Mouse (Mus musculus) adrenal gland, adult 18-20 months (tissue): ENCODE results near the gene Ovca2. TPM values are rescaled to one million over a fixed set of nuclear protein-coding genes. Genes with fewer than 3 reads are reported as not detected.

Experiments used
- DNase-seq, 2 experiments: peaks; one replicate each; pipeline ENCODE4 v3.0.0; 2021 to 2022; ENCODE audit warnings: low spot score in 2 of 2
- total RNA-seq, 2 experiments: library from RNA; stranded (reverse); gene quantifications; 1 replicate in 1 of 2; 2 replicates in 1 of 2; pipeline ENCODE4 v1.2.3; 2021

Gene Ovca2
- total RNA-seq, 2 experiments from 2014 or later, result 15.9 to 19.8 TPM

DNA sequence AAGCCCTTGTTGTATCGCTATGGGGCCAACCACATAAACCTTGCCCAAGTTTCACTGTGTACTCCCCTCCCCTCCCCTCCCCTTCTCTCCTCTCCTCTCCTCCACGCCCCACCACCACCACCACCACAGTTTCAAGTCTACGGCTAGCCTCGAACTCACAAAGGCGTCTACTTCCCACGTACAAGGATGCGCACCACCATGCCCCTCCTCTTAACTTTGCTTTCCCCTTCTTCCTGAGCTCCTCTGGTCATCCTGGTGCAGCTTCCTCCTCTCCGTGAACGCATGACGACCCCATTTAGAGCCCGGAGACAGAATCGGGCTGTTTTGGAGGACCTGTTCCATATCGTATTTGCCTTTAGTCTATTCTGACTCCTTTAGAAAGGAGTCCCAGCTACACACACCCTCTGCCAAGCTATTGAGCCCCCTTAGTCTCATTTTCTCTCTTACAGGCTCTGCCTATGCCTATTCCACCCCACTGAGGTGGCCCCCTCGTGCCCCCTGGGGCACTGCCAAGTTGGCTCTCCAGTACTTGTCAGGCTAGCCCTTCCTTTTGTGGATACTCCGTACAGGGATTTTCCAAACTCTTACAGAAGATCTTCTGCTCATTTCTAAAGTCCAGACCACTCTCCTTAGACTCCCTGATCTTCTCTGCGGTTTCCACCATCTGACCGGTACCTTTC is 7.3 kb downstream of the Ovca2 start:
- DNase-seq, result no peak

DNA sequence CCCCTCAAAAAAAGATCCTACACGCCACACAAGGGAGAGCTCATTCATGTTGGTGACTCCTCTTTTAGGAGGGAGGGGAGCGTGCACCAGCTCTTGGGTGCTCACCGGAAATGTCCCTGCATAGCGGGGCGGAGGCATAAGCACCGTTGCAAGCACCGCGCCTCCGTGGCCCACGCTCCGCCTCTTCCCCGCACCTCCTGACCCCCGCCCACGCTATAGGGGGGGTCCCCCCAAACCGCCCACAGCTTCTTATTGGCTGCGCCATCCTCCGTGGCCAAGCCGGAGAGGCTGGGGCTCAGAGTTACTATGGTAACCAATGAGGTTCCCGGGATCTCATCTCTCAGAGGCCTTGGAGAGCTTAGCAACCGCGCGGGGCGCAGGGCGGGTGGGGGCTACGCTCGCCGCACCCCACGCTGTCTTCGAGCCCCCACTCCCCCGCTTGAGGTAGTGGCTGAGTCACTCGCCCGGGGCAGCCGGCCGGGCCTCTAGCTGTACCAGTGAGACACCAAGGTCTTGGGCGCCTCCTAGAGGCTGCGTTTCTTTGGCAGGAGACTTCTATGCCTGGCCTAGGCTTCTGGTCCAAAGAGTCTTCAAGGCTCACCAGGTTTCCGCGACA is 8.4 kb downstream of the Ovca2 start:
- DNase-seq, result peak; percentile 89 to 95

DNA sequence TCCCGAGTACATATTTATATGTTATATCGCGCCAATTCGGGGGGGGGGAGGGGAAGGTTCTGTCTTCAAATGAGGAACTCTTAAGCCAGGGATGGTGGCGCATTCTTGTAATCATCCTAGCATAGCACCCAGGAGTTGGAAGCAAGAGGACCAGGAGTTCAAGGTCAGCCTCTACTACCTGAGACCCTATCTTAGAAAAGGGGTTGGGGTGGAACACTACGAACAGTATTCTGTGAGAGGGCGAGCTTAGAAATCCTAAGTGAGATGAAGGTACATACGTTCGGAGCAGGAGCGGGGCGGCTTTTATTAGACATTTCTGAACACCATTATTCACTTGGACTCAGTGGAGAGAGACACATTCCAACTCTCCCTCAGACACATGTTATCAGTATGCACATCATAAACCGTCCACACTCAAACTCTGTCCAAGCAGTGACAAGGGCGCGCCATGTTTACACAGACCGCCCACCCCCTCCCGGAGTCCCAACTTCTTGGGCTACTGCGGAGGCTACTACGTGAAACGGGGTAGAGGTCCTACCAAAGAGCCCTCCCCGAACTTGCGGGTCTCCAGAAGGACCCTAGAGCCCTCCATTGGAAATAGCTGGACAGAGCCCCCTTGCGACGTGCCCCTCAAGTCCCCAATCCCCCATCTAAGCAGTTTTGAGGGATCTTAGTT is 9.1 kb downstream of the Ovca2 start, which contains the start of gene Hic1:
Gene Hic1, minus strand, starts transcription at position 115 of the 676 bp plus-strand sequence.
- DNase-seq, result no peak

DNA sequence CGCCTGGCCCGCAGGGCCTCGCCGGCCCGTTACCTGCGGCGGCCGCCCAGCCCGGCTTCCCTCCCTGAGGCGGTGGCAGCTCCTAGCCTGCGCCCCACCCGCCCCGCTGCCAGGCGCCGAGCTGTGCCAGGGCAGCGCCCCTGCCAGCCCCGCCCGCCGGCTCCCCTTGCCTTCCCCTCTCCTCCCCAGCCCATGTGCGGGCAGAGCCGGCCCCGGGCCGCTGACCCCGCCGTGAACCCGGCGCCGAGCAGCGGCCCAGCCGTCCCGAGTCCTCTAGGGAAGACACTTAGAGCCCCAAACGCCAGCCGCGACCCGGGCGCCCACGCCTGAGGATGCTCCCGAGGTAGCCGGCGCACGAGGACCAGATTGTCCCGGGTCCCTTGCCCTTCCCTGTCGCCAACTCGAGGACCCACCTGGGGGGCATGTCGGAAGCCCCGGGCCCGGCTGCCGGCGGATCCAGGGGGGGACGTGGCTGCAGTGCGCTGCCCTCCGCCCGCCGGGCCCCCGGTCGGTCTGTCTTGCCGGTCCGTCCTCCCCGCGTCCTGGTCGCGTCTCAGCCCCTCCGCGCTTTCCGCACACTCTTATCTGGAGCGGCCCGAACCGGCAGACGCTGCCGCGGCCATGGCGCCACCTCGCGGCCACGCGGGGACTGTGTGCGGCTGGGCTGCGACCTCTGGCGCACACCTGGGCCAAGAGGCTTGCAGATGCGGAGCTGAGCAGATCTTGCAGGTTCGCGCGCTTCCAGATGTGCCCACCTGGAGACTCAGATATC is 9.9 kb downstream of the Ovca2 start:
- peak; percentile 84 to 89 for DNase-seq

DNA sequence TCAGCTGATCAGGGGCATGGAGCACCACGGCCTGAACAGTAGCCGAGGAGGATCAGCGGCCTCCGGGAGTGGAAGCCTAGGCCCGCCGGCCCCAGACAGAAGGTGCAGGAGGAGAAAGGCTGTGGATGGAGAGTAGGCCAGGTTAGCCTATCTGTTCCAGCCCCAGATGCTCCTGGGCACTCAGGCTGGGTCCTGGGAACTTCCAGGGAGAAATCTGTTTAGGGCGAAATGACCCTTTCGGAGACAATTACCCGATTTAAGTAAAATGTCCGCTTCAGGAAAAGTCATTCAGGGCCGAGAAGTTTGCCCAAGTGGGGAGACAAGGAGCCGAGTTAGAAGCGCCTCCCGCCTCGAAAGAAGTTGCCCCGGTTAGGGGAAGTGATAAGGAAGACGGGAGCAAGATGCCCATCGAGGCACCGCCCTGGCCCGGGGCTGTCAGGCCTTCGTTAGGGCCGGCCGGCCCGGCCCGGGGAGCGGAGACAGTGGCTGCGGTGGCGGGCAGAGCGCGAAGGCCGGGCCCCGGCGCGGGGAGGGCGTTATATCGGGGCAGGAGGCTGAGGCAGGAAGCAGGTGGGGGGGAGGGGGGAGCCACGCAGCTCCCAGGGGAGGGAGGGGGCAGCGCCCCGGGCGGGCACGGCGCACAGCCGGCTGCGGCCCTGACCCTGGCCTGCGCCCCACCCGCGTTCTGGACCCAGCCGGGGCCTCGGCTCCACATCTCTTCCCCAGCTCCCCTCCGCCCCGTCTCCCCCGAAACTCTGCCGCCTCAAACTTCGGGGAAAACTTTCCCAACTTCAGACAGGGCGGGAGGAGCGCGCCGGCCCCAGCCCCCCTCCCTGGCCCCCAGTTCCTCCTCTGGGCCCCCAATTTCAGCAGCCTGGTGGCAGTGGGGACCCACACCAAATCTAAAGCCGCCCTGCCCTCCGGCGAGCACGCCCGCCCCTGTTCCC is 10.7 kb downstream of the Ovca2 start:
- DNase-seq, result no peak

DNA sequence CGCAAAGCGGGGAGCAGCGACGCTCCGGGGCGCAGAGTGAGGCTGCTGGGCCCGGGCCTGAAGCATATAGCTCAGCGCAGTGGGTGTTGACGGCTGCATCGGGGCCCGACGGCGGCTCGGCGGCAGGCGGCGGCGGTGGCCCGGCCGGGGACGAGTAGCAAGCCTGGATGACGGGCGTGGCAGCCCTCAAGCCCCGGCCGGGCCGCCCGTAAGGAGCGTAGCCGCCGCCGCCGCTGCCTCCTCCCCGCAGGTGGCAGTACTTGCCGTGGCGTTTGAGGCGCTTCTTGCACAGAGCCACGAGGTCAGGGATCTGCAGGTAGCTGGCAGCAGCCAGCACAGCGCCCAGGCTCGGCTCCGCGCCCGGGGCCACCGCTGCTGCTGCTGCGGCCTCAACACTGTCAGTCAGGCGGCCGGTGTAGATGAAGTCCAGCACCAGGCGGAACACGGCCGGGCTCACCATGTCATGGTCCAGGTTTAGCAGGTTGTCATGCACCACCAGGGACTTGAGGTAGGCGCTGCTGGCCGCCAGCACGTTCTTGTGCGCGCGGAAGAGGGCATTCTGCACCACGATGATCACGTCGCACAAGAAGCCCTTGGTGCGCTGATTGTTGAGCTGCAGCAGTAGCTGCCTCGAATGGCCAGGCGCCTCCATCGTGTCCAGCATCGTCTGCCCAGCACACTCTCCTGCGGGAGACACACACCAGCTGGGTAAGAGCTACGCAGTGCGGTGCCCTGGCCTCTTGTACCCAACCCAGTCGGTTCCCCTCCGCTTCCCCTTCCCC is 11.6 kb downstream of the Ovca2 start:
- DNase-seq, result no peak

DNA sequence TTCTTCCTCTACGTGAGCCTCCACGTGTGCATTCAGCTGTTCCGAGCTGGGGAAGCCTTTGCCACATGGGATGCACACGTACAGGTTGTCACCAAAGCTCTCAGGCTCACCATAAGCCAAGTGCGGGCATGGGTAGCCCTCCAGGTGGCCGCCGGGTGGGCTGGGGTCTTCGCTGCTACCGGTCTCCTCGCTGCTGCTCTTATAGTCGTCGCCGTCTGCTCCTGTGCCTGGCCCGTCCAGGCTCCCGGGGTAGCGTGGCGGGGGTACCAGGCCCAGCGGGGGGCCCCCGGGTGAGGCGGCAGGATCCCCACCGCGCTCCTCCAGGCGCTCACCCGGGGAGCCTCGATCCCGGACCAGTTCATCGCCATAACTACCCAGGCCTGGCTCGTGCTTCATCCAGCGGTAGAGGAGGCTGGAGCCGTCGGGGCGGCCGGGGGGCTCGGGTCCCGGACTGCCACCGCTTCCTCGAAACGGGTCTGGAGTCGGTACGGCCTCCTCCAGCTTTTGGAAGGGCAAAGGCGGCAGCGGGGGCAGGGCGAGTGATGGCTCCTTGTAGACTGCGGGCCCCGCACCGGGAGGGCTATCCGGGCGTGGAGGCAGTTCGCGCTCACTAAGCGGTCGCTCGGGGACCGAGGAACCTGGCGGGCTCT is 12.3 kb downstream of the Ovca2 start:
- DNase-seq, result no peak

DNA sequence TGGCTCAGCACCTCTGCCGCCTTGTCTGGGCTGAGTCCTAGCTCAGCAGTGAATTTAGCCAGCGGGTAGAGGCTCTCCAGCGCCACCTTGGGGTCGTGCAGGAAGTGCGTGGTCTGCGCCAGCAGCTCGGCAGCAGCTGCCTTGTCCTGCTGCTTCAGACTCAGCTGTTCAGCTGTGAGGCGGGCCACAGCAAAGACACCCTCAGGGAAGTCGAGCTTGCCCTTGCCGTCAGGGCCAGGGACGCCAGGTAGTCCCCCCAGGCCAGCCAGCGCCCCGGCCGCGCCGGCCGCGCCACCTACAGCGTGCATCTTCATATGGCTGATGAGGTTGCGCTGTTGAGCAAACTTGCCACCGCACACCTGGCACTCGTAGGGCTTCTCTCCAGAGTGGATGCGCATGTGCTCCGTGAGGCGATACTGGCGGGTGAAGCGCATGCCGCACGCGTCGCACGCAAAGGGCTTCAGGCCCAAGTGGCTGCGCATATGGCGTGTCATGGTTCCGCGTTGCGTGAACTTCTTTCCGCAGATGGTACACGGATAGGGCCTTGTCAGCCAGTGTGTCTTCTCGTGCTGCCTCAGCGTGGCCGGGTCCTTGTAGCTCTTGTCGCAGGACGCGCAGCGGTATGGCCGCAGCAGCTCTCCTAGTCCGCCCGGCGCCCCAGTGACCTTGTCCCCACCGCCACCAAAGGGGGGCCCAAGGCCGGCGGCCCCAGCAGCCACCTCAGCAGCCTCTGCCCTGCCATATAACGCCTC is 13.0 kb downstream of the Ovca2 start:
- peak; percentile 87 to 88 for DNase-seq

DNA sequence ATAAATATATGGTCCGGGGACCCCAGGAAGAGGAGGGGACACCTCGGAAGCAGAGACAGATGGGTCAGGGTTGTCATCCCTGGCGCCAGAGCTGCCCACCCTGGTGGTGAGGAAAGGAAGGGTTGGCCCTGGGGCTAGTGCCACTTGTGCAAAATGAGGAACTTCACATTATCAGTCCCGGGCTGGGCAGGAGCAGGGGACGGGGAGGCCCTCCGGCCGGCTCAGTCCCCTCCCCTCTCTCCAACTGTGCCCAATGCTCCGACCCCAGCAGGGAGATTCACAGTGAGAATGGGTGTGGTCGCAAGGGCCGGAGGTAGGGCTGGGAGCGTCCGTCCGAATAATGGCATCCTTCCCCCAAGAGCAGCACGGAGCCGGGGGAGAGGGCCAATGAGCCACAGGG is 13.9 kb downstream of the Ovca2 start:
- no peak for DNase-seq

DNA sequence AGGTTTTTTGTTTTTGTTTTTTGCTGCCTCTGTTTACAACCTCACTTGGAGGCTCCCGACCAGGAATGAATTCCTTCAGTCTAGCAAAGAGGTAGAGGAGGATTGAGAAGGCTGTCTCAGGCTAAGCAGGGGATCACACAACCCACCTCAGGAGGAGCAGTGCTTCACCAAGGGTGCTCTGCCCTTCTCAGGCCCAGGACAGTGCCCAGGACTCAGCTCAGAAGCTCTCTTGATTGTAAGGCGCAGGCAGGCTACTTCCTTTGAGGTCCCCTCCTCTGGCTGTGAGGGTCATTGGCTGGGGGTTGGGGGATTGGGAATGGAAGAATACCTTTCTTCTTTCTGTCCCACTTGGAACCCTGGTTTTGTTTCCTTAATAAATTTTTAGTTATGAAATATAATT is 14.6 kb downstream of the Ovca2 start:
- no peak for DNase-seq

DNA sequence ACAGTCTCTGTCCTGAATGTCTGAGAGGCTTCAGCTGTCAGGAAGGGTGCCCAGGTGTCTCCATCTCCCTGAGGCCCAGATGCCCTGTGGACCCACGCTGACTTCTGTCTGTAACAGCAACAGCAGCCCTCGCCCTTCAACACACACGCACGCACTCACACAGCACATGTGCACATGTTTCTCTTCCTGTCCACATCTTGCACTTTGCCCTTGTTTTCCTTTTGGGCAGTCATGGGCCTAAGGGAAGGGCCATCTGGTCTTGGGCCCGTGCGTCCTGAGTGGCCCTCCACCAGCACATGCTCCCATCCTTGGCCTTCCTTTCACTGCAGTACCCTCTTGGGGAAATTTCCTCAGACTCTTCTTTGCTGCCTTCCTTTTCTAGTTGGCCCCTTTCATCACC is 15.3 kb downstream of the Ovca2 start:
- no peak for DNase-seq

DNA sequence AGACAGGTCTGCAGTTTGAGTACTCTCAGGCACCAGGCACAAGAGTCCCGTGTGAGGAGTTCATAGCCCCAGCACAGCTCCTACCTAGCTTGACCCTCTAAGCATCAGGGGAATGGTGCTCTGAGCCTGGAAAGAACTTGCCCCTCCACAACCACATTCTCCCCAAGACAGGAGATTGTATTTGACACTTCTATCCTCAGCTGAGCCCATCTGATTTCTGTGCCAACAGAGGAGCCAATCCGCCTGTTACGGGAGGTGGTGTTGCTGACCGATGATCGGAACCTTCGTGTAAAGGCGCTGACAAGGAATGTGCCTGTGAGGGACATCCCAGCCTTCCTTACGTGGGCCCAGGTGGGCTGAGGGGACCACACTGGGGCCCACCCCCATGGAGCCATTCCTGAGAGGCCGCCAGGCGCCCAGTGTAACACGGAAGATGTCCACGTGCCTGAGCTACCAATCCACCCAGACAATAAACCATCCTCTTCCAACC is 16.0 kb downstream of the Ovca2 start:
- no peak for DNase-seq

DNA sequence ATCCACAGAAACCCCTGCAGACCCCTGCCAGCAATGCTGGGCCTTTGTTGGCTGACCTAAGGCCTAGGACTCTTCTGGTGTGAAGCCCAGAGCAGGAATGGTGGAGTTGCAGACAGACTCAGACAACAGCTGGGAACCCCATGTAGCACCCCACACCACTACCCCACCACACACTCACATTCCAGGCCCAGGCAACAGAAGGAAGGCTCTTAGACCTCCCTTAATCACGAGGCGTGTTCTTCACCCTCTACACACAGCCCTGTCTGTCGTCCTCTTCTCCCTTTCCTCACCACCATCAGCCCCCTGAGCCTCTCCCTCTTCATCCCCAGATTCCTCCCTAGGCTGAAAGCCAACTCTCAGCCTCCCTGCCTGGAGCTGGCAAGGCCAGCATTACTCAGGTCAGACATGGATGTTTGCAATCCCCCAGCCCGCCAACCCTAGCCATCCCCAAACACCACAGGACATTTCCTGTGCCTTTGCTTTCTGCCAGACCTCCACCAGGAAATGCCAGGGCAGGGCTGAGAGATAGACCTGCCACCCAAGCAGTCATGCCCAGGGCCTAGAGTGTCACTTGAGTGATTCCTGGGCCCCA is 17.1 kb downstream of the Ovca2 start:
- no peak for DNase-seq

DNA sequence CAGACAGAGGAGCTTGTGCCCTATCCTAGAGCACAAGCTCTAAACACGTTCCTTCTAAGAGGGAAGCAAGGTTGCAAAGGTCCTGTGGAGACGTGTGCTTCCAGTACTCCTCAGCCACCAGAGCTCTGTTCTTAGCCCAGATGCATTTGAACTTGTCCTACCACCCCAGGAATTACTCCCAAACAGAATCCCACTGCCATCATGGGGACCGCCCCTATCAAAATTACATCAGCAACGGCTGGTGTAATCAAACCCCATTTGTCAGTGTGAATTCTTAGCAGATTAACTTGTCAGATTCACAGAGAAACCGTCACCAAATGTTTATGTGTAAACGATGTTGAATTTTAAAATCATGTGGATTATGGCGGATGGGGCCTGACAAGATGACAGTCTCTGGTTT is 17.7 kb downstream of the Ovca2 start:
- DNase-seq, result no peak

DNA sequence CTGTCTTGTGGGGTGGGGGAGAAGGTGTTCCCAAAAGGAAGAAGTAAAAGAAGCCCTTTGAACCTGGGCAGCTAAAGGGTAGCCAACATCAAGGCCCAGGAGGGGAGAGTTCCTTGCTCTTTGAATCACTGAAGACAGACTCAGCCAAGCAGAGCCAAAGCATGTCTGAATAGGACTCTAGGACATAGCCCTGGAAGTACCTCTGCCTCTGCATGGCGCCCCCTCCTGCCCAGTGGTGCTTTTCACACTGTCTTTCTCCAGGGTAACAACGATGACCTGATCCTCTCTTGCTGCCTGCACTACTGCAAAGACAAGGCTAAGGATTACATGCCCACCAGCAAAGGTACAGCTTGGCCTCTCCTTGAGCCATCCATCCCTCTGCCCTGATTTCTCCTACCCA is 19.1 kb downstream of the Ovca2 start:
- DNase-seq, result no peak

DNA sequence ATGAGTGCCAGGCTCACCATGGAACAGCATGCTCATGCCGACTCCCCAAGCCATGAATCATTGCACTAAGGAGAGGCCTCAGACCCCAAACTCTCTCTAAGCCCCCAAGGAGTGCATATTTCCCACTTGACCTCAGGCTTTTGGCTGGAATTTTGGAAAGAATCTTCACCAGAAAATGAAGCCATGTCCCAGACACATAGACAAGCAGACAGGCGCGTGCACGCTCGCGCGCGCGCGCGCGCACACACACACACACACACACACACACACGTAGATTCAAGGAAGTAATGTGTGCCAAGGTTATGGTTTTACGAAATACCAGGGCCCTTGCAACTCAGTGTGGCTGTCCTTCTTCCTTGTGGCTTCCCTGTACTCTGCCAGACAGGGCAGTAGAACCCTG is 20.2 kb downstream of the Ovca2 start:
- DNase-seq, result no peak

DNA sequence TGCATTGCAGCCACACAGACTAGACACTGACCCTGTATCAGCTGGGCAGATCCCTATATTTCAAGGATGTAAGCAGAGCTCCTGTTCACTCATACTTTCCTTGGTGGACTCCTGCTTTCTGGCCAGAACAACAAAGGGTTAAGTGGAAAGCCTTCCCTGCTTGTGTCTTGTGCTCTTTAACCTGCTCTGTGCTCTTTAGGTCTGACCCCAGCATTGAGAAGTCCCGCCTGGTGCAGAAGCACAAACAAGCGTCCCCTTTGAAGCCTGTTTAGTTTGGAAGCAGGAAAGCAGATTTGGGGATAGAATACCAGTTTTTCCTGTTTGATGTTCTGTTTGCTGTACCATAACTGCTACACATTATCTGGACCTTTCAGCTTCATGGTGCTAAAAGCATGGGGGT is 20.7 kb downstream of the Ovca2 start:
- DNase-seq, result no peak

DNA sequence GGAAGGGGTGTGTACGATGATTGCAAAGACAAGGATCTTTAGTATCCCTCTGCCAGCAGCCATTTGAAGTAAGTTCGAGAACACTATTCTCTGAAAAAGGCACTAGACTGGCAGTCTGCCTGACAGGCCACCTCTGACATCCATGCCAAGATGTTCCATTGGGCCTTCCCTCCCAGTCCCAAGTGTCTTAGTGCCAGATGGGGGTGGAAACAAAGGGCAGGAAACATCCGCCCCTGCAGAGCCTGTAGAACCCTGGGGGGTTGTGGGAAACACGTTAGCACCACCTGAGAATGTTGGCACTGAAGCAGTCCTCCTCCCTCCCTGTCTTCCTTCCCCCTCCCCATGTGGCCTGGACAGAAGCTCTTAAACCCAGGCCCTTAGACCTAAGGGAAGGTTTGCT is 21.6 kb downstream of the Ovca2 start:
- no peak for DNase-seq
